Mouse (Mus musculus): ENCODE measurements at regions not wholly inside any gene's neighbourhood (a gene's known extent, or its start where the extent isn't known, plus 50 kb on each side); places are given as distances from the start of the nearest gene placed in this dataset.

DNA sequence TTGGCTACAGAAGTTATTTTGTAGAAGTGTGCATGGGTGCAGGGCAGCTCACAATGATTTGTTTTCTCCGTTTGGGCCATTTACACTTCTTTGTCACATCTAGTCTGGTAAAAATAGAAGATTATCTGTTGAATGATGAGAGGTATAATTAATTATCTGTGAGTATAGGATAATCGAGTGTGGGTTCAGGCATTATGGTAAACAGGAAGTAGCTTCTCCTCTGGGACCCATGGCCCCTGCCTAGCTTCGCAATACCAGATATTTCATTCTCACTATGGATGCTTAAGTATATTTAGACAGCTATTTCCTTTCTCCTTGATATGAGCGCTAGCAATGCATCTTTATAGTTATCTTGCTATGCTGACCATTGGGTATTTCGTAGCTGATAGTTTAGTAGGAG lies 1373.7 kb upstream of the Pcdh20 start:
- H3K4me3 ChIP-seq (replicated peaks; ENCODE audit: low read depth, low read length), result no peak overlapping the region
- H3K27ac ChIP-seq (replicated peaks; ENCODE audit: low read depth, low read length), result no peak overlapping the region
- H3K4me2 ChIP-seq (ENCODE audit: low read length), result no peak overlapping the region
- H3K36me3 ChIP-seq (ENCODE audit: control insufficient read depth, insufficient read depth, low read length), result no peaks in the 10 kb centered on the region
- DNase-seq, result no peak
- ATAC-seq (ENCODE audit: low FRiP score, low TSS enrichment), result no peak
- no peaks in the 10 kb centered on the region for H3K9me3 ChIP-seq (ENCODE audit: control insufficient read depth, low read length)
- WGBS, result 91% methylated on average over 5 of the region's 5 CpGs
- H3K27me3 ChIP-seq (ENCODE audit: control insufficient read depth, insufficient read depth, low read length), result no peaks in the 10 kb centered on the region
- H3K4me1 ChIP-seq (ENCODE audit: control insufficient read depth, insufficient read depth, low read length), result no peaks in the 10 kb centered on the region
- no peak overlapping the region for H3K9ac ChIP-seq (replicated peaks; ENCODE audit: low read length)

DNA sequence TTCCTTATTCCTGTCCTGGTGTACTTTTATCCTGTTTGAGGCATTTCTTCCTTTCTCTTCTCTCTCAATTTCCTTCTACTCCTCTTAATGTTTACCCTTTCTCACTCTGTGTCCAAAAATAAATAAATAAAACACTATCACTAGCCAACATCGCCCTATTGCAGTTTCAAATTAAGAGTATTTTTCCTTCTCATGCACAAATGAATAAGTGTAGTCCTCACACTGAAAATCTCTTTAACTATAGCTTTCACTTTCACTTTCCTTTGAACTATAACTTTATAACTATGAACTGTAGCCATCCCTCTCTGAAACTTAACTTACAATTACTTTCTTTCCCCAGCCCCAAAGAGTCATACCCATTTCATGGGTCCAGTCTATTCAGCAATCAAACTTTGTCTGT lies 1355.5 kb upstream of the Pcdh20 start:
- H3K27ac ChIP-seq (replicated peaks; ENCODE audit: low read depth, low read length), result no peak overlapping the region
- H3K27me3 ChIP-seq (ENCODE audit: control insufficient read depth, insufficient read depth, low read length), result no peaks in the 10 kb centered on the region
- no peaks in the 10 kb centered on the region for H3K4me1 ChIP-seq (ENCODE audit: control insufficient read depth, insufficient read depth, low read length)
- ATAC-seq (ENCODE audit: low FRiP score, low TSS enrichment) (no peak), DNase-seq (no peak)
- H3K4me3 ChIP-seq (replicated peaks; ENCODE audit: low read depth, low read length), result no peak overlapping the region
- H3K9ac ChIP-seq (replicated peaks; ENCODE audit: low read length), result no peak overlapping the region
- no peaks in the 10 kb centered on the region for H3K9me3 ChIP-seq (ENCODE audit: control insufficient read depth, low read length)
- 94% methylated on average over 1 of the region's 1 CpGs for WGBS
- no peak overlapping the region for H3K4me2 ChIP-seq (ENCODE audit: low read length)
- no peaks in the 10 kb centered on the region for H3K36me3 ChIP-seq (ENCODE audit: control insufficient read depth, insufficient read depth, low read length)

DNA sequence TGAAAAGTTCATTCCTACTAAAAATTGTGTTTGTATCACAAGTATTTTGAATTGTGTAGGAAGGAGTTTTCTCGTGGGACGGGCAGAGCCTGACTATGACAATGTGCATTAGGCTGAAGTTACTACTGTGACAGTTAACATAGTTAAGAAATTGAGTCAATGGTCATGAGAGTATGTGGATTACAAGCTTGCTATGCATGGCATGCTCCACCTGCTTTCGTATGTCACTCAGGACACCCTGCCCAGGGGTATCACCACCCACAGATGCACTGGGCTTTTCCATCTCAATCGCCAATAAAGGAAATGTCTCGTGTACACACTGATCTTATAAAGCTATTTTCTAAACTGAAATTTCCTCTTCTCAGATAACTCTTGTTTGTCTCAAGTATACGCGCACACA lies 1354.8 kb upstream of the Pcdh20 start:
- no peak overlapping the region for H3K9ac ChIP-seq (replicated peaks; ENCODE audit: low read length)
- WGBS, result 84% methylated on average over 7 of the region's 7 CpGs

DNA sequence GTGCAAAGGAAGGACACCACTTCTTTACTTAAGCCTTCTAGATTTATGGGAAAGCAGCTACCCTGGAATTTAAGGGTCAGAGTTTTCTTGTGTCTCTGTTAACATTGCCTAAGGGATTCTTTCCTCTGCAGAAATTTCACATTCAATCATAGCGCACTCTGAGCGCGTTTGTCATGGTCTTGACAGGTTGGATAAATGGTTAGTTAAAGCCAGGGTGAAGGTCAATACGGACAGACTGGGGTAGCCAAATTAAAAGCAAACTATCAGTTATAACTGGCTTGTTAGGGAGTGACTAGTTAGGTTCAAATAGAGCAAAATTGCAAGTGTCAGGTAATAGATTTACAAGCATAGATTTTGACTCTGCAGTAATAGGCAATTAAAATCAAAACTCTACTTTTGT lies 1352.2 kb upstream of the Pcdh20 start:
- Histone ChIP-seq H3K4me1 (ENCODE audit: control insufficient read depth, insufficient read depth, low read length) (no peaks in the 10 kb centered on the region), H3K4me3 (replicated peaks; ENCODE audit: low read depth, low read length) (no peak overlapping the region), H3K27me3 (ENCODE audit: control insufficient read depth, insufficient read depth, low read length) (no peaks in the 10 kb centered on the region), H3K9me3 (ENCODE audit: control insufficient read depth, low read length) (no peaks in the 10 kb centered on the region), H3K9ac (replicated peaks; ENCODE audit: low read length) (no peak overlapping the region), H3K27ac (replicated peaks; ENCODE audit: low read depth, low read length) (no peak overlapping the region), H3K36me3 (ENCODE audit: control insufficient read depth, insufficient read depth, low read length) (no peaks in the 10 kb centered on the region), H3K4me2 (ENCODE audit: low read length) (no peak overlapping the region)
- 54% methylated on average over 4 of the region's 4 CpGs for WGBS
- ATAC-seq (ENCODE audit: low FRiP score, low TSS enrichment), result no peak
- peak; percentile 38 for DNase-seq

More for the DNA sequence above, 1354.8 kb upstream of the Pcdh20 start:
- Histone ChIP-seq H3K4me3 (replicated peaks; ENCODE audit: low read depth, low read length) (no peak overlapping the region), H3K4me1 (ENCODE audit: control insufficient read depth, insufficient read depth, low read length) (no peaks in the 10 kb centered on the region), H3K36me3 (ENCODE audit: control insufficient read depth, insufficient read depth, low read length) (no peaks in the 10 kb centered on the region), H3K27me3 (ENCODE audit: control insufficient read depth, insufficient read depth, low read length) (no peaks in the 10 kb centered on the region), H3K4me2 (ENCODE audit: low read length) (no peak overlapping the region), H3K27ac (replicated peaks; ENCODE audit: low read depth, low read length) (no peak overlapping the region), H3K9me3 (ENCODE audit: control insufficient read depth, low read length) (no peaks in the 10 kb centered on the region)
- DNase-seq (no peak), ATAC-seq (ENCODE audit: low FRiP score, low TSS enrichment) (no peak)

DNA sequence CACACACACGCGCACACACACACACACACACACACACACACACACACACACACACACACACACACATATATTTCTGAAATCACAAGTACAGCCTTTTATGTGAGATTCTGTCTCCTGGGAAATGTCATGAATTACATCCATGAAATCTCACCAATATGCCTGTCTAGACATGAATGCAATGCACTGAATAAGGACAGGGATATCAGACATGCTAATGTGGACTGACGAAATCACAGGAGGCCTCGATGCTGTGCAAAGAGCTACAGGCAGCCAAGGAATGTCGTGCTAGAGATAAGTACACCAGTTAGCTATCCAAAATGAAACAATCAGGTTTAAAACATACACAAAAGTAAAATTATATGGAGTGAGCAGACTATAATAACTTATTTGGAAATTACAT lies 1351.0 kb upstream of the Pcdh20 start:
- peak; percentile 58; the same call in 1 of the 2 replicates for ATAC-seq (ENCODE audit: low FRiP score, low TSS enrichment)

DNA sequence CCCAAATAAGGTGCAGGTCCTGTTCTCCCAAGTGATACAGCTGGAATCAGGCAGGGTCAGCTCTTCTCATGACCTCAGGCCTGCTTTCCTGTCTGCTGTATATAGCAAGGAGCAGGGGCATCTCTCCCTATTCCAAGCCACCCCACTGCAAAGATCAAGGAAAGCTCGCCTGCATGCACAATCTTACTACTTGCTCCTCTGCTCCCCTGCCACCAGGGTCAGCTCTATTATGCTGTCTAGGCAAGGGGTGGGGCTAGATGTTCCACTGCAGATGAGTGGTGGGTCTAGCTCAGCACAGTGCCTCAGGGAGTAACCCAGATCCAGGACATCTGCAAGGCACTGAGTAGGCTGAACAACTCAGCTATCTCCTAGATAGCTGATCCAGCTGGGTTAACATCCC lies 1335.6 kb upstream of the Pcdh20 start:
- Histone ChIP-seq H3K4me3 (replicated peaks; ENCODE audit: low read depth, low read length) (no peak overlapping the region), H3K9me3 (ENCODE audit: control insufficient read depth, low read length) (no peaks in the 10 kb centered on the region), H3K4me1 (ENCODE audit: control insufficient read depth, insufficient read depth, low read length) (no peaks in the 10 kb centered on the region), H3K36me3 (ENCODE audit: control insufficient read depth, insufficient read depth, low read length) (no peaks in the 10 kb centered on the region), H3K27me3 (ENCODE audit: control insufficient read depth, insufficient read depth, low read length) (no peaks in the 10 kb centered on the region), H3K9ac (replicated peaks; ENCODE audit: low read length) (no peak overlapping the region), H3K27ac (replicated peaks; ENCODE audit: low read depth, low read length) (no peak overlapping the region), H3K4me2 (ENCODE audit: low read length) (no peak overlapping the region)
- WGBS, result 56% methylated on average over 1 of the region's 1 CpGs
- no peak for DNase-seq
- peak; percentile 17; the same call in 1 of the 2 replicates for ATAC-seq (ENCODE audit: low FRiP score, low TSS enrichment)

More for the DNA sequence above, 1351.0 kb upstream of the Pcdh20 start:
- Histone ChIP-seq H3K27me3 (ENCODE audit: control insufficient read depth, insufficient read depth, low read length) (no peaks in the 10 kb centered on the region), H3K36me3 (ENCODE audit: control insufficient read depth, insufficient read depth, low read length) (no peaks in the 10 kb centered on the region), H3K9me3 (ENCODE audit: control insufficient read depth, low read length) (no peaks in the 10 kb centered on the region), H3K4me2 (ENCODE audit: low read length) (no peak overlapping the region), H3K4me1 (ENCODE audit: control insufficient read depth, insufficient read depth, low read length) (no peaks in the 10 kb centered on the region), H3K27ac (replicated peaks; ENCODE audit: low read depth, low read length) (no peak overlapping the region), H3K4me3 (replicated peaks; ENCODE audit: low read depth, low read length) (no peak overlapping the region), H3K9ac (replicated peaks; ENCODE audit: low read length) (no peak overlapping the region)
- 46% methylated on average over 5 of the region's 5 CpGs for WGBS
- peak; percentile 55 for DNase-seq

DNA sequence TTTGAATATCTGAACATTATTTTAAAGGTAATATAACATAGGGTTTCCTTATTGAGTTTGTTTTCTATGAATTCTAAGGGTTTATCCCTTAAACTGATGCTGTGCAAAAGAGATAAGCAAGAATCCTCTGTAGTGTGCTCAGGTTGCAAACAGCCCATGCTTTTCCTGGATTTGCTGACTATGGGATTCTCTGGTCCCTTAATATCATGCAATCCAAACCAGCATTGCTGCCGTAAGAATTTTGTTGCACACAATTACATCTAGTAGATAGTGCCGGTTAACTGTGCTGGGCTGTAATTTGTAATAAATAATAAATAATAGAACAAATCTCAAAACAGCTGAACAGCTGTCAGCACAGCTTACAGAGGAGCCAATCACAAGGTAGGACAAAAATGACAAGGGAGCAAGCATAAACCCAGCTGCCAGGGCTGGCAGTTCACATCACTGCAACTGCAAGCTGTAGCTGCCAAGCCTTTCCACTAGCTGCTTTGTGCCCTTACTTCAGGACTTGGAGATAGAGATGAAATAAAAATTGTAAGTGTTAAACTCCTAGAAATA lies 1333.6 kb upstream of the Pcdh20 start:
- peak; percentile 37 for DNase-seq
- Histone ChIP-seq H3K9me3 (ENCODE audit: control insufficient read depth, low read length) (no peaks in the 10 kb centered on the region), H3K27me3 (ENCODE audit: control insufficient read depth, insufficient read depth, low read length) (no peaks in the 10 kb centered on the region), H3K4me3 (replicated peaks; ENCODE audit: low read depth, low read length) (no peak overlapping the region), H3K27ac (replicated peaks; ENCODE audit: low read depth, low read length) (no peak overlapping the region), H3K4me2 (ENCODE audit: low read length) (no peak overlapping the region), H3K4me1 (ENCODE audit: control insufficient read depth, insufficient read depth, low read length) (no peaks in the 10 kb centered on the region), H3K9ac (replicated peaks; ENCODE audit: low read length) (no peak overlapping the region), H3K36me3 (ENCODE audit: control insufficient read depth, insufficient read depth, low read length) (no peaks in the 10 kb centered on the region)
- ATAC-seq (ENCODE audit: low FRiP score, low TSS enrichment), result no peak; the same call in 1 of the 2 replicates
- WGBS, result 31% methylated on average over 2 of the region's 2 CpGs

DNA sequence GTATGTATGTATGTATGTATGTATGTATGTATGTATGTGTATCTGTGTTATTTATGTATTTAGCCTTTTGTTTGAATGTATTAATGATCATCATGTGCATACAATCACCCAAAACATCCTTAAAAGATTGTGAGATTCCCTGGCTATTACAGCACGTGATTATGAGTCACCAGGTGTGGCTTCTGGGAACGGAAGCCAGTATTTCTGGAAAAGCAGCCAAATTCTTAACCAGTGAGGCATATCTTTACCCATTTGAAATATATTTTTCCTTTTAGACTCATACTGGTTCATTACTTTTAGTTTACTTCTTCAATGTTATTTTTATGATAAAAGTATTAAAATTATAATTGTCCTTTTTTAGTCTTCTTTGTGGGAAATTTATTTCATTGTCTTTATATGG lies 1284.6 kb upstream of the Pcdh20 start:
- H3K4me1 ChIP-seq (ENCODE audit: control insufficient read depth, insufficient read depth, low read length), result no peaks in the 10 kb centered on the region
- no peaks in the 10 kb centered on the region for H3K9me3 ChIP-seq (ENCODE audit: control insufficient read depth, low read length)
- DNase-seq, result no peak
- H3K9ac ChIP-seq (replicated peaks; ENCODE audit: low read length), result no peak overlapping the region
- no peak overlapping the region for H3K4me2 ChIP-seq (ENCODE audit: low read length)
- H3K4me3 ChIP-seq (replicated peaks; ENCODE audit: low read depth, low read length), result no peak overlapping the region
- ATAC-seq (ENCODE audit: low FRiP score, low TSS enrichment), result no peak
- no peak overlapping the region for H3K27ac ChIP-seq (replicated peaks; ENCODE audit: low read depth, low read length)
- H3K27me3 ChIP-seq (ENCODE audit: control insufficient read depth, insufficient read depth, low read length), result no peaks in the 10 kb centered on the region
- H3K36me3 ChIP-seq (ENCODE audit: control insufficient read depth, insufficient read depth, low read length), result no peaks in the 10 kb centered on the region
- WGBS, result 74% methylated on average over 2 of the region's 2 CpGs

DNA sequence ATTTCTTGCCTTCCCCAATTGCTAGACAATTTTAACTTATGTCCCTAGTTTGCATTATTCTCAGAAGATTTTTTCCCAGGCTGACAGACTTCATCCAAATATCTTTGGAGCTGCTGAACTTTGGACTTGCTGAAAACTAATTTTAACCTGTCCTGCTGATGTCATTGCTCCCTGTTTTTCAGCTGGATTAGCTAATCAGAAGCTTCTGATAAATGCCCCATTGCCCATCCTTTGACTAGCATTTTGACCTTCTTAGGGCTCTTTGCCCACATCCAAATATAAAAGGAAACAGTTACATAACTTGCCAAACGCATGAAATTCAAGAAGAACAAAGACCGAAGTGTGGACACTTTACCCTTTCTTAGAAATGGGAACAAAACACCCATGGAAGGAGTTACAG lies 1242.5 kb upstream of the Pcdh20 start:
- Histone ChIP-seq H3K4me2 (ENCODE audit: low read length) (no peak overlapping the region), H3K9me3 (ENCODE audit: control insufficient read depth, low read length) (no peaks in the 10 kb centered on the region), H3K4me1 (ENCODE audit: control insufficient read depth, insufficient read depth, low read length) (no peaks in the 10 kb centered on the region), H3K36me3 (ENCODE audit: control insufficient read depth, insufficient read depth, low read length) (no peaks in the 10 kb centered on the region), H3K27ac (replicated peaks; ENCODE audit: low read depth, low read length) (no peak overlapping the region), H3K27me3 (ENCODE audit: control insufficient read depth, insufficient read depth, low read length) (no peaks in the 10 kb centered on the region), H3K9ac (replicated peaks; ENCODE audit: low read length) (no peak overlapping the region), H3K4me3 (replicated peaks; ENCODE audit: low read depth, low read length) (no peak overlapping the region)
- ATAC-seq (ENCODE audit: low FRiP score, low TSS enrichment) (no peak), DNase-seq (no peak)
- WGBS, result 81% methylated on average over 2 of the region's 2 CpGs

All from midbrain, embryonic 14.5 days (tissue).